Mouse (Mus musculus): Measurements from ENCODE around the gene Olfr105-ps. TPM values are rescaled to one million over a fixed set of nuclear protein-coding genes. Genes with fewer than 3 reads are reported as not detected.

Gene Olfr105-ps
- not detected in 2 replicates for polyA plus RNA-seq (2016; fragmentation: Nextera tagmentation; extraction: Ambion mirVana)

GRCm38 (mm10) chr17:37378733-37379132, at the start of gene Olfr105-ps:
TSS of gene Olfr105-ps (plus strand) at chr17:37379033.
- Histone ChIP-seq H3K27me3 (no peaks in the 10 kb centered on the region), H3K9ac (replicated peaks) (no peak within 1 kb of the TSS), H3K27ac (no peak within 1 kb of the TSS), H3K4me2 (no peak within 1 kb of the TSS), H3K4me1 (replicated peaks) (no peaks in the 10 kb centered on the region), H3K36me3 (no peaks in the 10 kb centered on the region), H3K9me3 (no peaks in the 10 kb centered on the region), H3K4me3 (replicated peaks) (no peak within 1 kb of the TSS)
- no peak for ATAC-seq (ENCODE audit: insufficient number of reproducible peaks, insufficient read depth, low FRiP score, low TSS enrichment, low read depth)

DNA sequence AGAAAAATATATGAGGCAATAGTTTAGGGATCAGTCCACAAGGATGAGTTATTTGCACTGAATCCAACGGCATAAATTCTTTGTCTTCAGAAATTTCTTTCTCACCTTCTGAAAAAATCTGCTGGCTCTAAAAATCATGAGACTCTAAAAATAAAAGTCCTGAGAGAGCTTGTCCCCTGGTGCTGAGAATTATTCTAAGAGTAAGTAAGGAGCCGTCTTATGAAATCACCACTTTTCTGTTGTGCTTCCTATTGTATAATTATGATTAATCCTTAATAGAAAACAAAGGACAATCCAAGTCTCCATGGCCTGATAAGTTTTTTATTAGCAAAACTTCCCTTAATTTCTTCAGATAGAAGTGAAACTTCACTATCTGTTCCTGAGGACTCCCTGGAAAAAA, 39.2 kb upstream of the Olfr105-ps start, which contains the start of gene Olfr103:
Olfr103 (minus strand) TSS at position 101 of the 400 bp plus-strand sequence.
- no peaks in the 10 kb centered on the region for H3K27me3 ChIP-seq
- H3K9me3 ChIP-seq: 0 out of 2 replicates have a peak, but pooled peaks cover 6% of the 10 kb centered on the region
- H3K4me1 ChIP-seq (replicated peaks): no peaks in the 10 kb centered on the region
- no peak for ATAC-seq (ENCODE audit: insufficient number of reproducible peaks, insufficient read depth, low FRiP score, low TSS enrichment, low read depth)
- H3K27ac ChIP-seq: no peak within 1 kb of the TSS
- no peak within 1 kb of the TSS for H3K4me2 ChIP-seq
- H3K4me3 ChIP-seq (replicated peaks): no peak within 1 kb of the TSS
- no peak within 1 kb of the TSS for H3K9ac ChIP-seq (replicated peaks)
- 90% methylated on average over 2 of the region's 2 CpGs for WGBS
- H3K36me3 ChIP-seq: no peaks in the 10 kb centered on the region

DNA sequence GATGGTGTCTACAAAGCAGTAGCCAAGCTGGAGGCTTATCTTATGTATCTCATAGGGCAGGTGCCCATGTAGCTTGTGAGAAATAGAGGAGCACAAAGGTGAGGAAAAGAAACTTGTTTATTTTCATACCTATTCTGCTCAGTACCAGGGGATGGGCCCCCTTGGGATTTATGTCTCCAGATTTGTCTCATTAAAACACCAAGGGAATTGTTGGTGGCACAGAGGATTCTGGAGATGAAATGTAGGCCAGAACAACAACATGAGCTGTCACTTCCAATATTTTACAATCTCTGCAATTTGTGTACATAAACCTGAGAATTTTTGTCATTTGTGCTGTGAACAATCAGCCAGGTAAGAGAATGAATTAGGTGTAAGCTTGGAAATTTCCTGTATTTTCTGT, 19.6 kb upstream of the Olfr105-ps start, which contains the start of gene Olfr104-ps:
Olfr104-ps (plus strand) TSS at position 301 of the 400 bp plus-strand sequence.
- no peak within 1 kb of the TSS for H3K4me2 ChIP-seq
- H3K4me1 ChIP-seq (replicated peaks): no peaks in the 10 kb centered on the region
- H3K4me3 ChIP-seq (replicated peaks): no peak within 1 kb of the TSS
- no peaks in the 10 kb centered on the region for H3K36me3 ChIP-seq
- H3K9me3 ChIP-seq: no peaks in the 10 kb centered on the region
- H3K27me3 ChIP-seq: no peaks in the 10 kb centered on the region
- H3K9ac ChIP-seq (replicated peaks): no peak within 1 kb of the TSS
- no peak within 1 kb of the TSS for H3K27ac ChIP-seq
- no peak for ATAC-seq (ENCODE audit: insufficient number of reproducible peaks, insufficient read depth, low FRiP score, low TSS enrichment, low read depth)

- no peaks in the 10 kb centered on the region for H3K27me3 ChIP-seq
- ATAC-seq (ENCODE audit: insufficient number of reproducible peaks, insufficient read depth, low FRiP score, low TSS enrichment, low read depth): no peak
- H3K36me3 ChIP-seq: no peaks in the 10 kb centered on the region
- no peak within 1 kb of the TSS for H3K4me3 ChIP-seq (replicated peaks)
- no peak within 1 kb of the TSS for H3K27ac ChIP-seq
- WGBS: 67% methylated on average over 1 of the region's 1 CpGs
- H3K9ac ChIP-seq (replicated peaks): no peak within 1 kb of the TSS
- no peaks in the 10 kb centered on the region for H3K4me1 ChIP-seq (replicated peaks)
- no peak within 1 kb of the TSS for H3K4me2 ChIP-seq
- H3K9me3 ChIP-seq: 0 out of 2 replicates have a peak, but pooled peaks cover 4% of the 10 kb centered on the region
Measured at GRCm38 (mm10) chr17:37390093-37390492, 11.3 kb downstream of the Olfr105-ps start, which contains the start of gene Olfr106-ps. TSS of gene Olfr106-ps (plus strand) at chr17:37390393.

- Histone ChIP-seq H3K27ac (no peak within 1 kb of the TSS), H3K4me2 (no peak within 1 kb of the TSS), H3K9ac (replicated peaks) (no peak within 1 kb of the TSS), H3K36me3 (no peaks in the 10 kb centered on the region), H3K4me3 (replicated peaks) (no peak within 1 kb of the TSS), H3K9me3 (no peaks in the 10 kb centered on the region), H3K27me3 (no peaks in the 10 kb centered on the region), H3K4me1 (replicated peaks) (no peaks in the 10 kb centered on the region)
- 86% methylated on average over 3 of the region's 3 CpGs for whole genome bisulfite sequencing
- no peak for ATAC-seq (ENCODE audit: insufficient number of reproducible peaks, insufficient read depth, low FRiP score, low TSS enrichment, low read depth)
Measured at GRCm38 (mm10) chr17:37398926-37399325, 20.1 kb downstream of the Olfr105-ps start, which contains the start of gene Olfr107. TSS of gene Olfr107 (plus strand) at chr17:37399226.

DNA sequence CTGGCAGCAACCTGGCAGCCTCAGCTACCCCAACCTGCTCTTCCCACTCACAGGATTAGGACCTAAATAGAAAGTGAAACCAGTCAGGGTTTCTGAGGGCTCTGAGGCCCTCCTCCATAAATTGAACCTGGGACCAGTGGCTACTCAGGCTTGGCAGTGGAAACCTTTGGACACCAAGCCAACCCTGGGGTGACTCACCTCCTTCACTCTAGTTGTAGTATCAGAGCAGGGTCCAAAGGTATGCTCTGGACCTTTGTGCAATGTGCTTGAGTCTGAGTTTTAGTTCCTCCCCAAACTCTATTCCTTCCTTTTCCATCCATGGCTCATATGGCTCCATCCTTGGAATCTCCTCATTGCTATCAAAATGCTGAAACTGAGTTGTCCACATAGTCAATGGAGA, 34.5 kb downstream of the Olfr105-ps start:
- no peak for ATAC-seq (ENCODE audit: insufficient number of reproducible peaks, insufficient read depth, low FRiP score, low TSS enrichment, low read depth)
- Histone ChIP-seq H3K9ac (replicated peaks) (no peak overlapping the region), H3K27me3 (no peaks in the 10 kb centered on the region), H3K36me3 (no peaks in the 10 kb centered on the region), H3K27ac (no peak overlapping the region), H3K4me3 (replicated peaks) (no peak overlapping the region), H3K4me2 (no peak overlapping the region), H3K9me3 (0 out of 2 replicates have a peak, but pooled peaks cover 5% of the 10 kb centered on the region), H3K4me1 (replicated peaks) (no peaks in the 10 kb centered on the region)

Other genes starting within 250 kb of the Olfr105-ps start
- not detected in 2 replicates for gene Olfr93, start 217.5 kb upstream of the Olfr105-ps start, polyA plus RNA-seq (2016; fragmentation: Nextera tagmentation; extraction: Ambion mirVana)
- not detected in 2 replicates for gene Ubd, start 185.1 kb upstream of the Olfr105-ps start, polyA plus RNA-seq (2016; fragmentation: Nextera tagmentation; extraction: Ambion mirVana)
- not detected in 2 replicates for gene Olfr94, start 178.0 kb upstream of the Olfr105-ps start, polyA plus RNA-seq (2016; fragmentation: Nextera tagmentation; extraction: Ambion mirVana)
- gene Olfr95, start 165.9 kb upstream of the Olfr105-ps start, polyA plus RNA-seq (2016; fragmentation: Nextera tagmentation; extraction: Ambion mirVana): not detected in 2 replicates
- gene Olfr96, start 158.9 kb upstream of the Olfr105-ps start, polyA plus RNA-seq (2016; fragmentation: Nextera tagmentation; extraction: Ambion mirVana): not detected in 2 replicates
- gene Olfr97, start 141.7 kb upstream of the Olfr105-ps start, polyA plus RNA-seq (2016; fragmentation: Nextera tagmentation; extraction: Ambion mirVana): not detected in 2 replicates
- not detected in 2 replicates for gene Olfr98, start 115.3 kb upstream of the Olfr105-ps start, polyA plus RNA-seq (2016; fragmentation: Nextera tagmentation; extraction: Ambion mirVana)
- gene H2-M3, start 108.8 kb upstream of the Olfr105-ps start, polyA plus RNA-seq (2016; fragmentation: Nextera tagmentation; extraction: Ambion mirVana): 1.6 and 1.8 TPM in 2 replicates
- gene Olfr99, start 95.6 kb upstream of the Olfr105-ps start, polyA plus RNA-seq (2016; fragmentation: Nextera tagmentation; extraction: Ambion mirVana): not detected in 2 replicates
- not detected in 2 replicates for gene Olfr101, start 74.7 kb upstream of the Olfr105-ps start, polyA plus RNA-seq (2016; fragmentation: Nextera tagmentation; extraction: Ambion mirVana)
- not detected in 2 replicates for gene Olfr102, start 62.0 kb upstream of the Olfr105-ps start, polyA plus RNA-seq (2016; fragmentation: Nextera tagmentation; extraction: Ambion mirVana)
- not detected in 2 replicates for gene Olfr103, start 39.3 kb upstream of the Olfr105-ps start, polyA plus RNA-seq (2016; fragmentation: Nextera tagmentation; extraction: Ambion mirVana)
- not detected in 2 replicates for gene Olfr104-ps, start 19.5 kb upstream of the Olfr105-ps start, polyA plus RNA-seq (2016; fragmentation: Nextera tagmentation; extraction: Ambion mirVana)
- gene Olfr106-ps, start 11.4 kb downstream of the Olfr105-ps start, polyA plus RNA-seq (2016; fragmentation: Nextera tagmentation; extraction: Ambion mirVana): not detected in 2 replicates
- gene Olfr107, start 20.2 kb downstream of the Olfr105-ps start, polyA plus RNA-seq (2016; fragmentation: Nextera tagmentation; extraction: Ambion mirVana): not detected in 2 replicates
- gene Olfr108, start 66.4 kb downstream of the Olfr105-ps start, polyA plus RNA-seq (2016; fragmentation: Nextera tagmentation; extraction: Ambion mirVana): not detected in 2 replicates
- not detected in 2 replicates for gene Olfr109, start 79.9 kb downstream of the Olfr105-ps start, polyA plus RNA-seq (2016; fragmentation: Nextera tagmentation; extraction: Ambion mirVana)
- not detected in 2 replicates for gene H2-M2, start 104.5 kb downstream of the Olfr105-ps start, polyA plus RNA-seq (2016; fragmentation: Nextera tagmentation; extraction: Ambion mirVana)
- not detected in 2 replicates for gene Olfr110, start 113.4 kb downstream of the Olfr105-ps start, polyA plus RNA-seq (2016; fragmentation: Nextera tagmentation; extraction: Ambion mirVana)
- not detected in 2 replicates for gene Olfr111, start 129.0 kb downstream of the Olfr105-ps start, polyA plus RNA-seq (2016; fragmentation: Nextera tagmentation; extraction: Ambion mirVana)
- gene Olfr112, start 190.4 kb downstream of the Olfr105-ps start, polyA plus RNA-seq (2016; fragmentation: Nextera tagmentation; extraction: Ambion mirVana): not detected in 2 replicates
- gene Olfr113, start 198.6 kb downstream of the Olfr105-ps start, polyA plus RNA-seq (2016; fragmentation: Nextera tagmentation; extraction: Ambion mirVana): not detected in 2 replicates
- not detected in 2 replicates for gene Olfr114, start 213.7 kb downstream of the Olfr105-ps start, polyA plus RNA-seq (2016; fragmentation: Nextera tagmentation; extraction: Ambion mirVana)
- not detected in 2 replicates for gene Olfr115, start 248.1 kb downstream of the Olfr105-ps start, polyA plus RNA-seq (2016; fragmentation: Nextera tagmentation; extraction: Ambion mirVana)
- not detected in 2 replicates for gene Olfr116, start 248.2 kb downstream of the Olfr105-ps start, polyA plus RNA-seq (2016; fragmentation: Nextera tagmentation; extraction: Ambion mirVana)

Measured in limb, embryonic 12.5 days (tissue).